Mouse (Mus musculus): ENCODE data around the gene Rptor.

Gene Rptor

DNA sequence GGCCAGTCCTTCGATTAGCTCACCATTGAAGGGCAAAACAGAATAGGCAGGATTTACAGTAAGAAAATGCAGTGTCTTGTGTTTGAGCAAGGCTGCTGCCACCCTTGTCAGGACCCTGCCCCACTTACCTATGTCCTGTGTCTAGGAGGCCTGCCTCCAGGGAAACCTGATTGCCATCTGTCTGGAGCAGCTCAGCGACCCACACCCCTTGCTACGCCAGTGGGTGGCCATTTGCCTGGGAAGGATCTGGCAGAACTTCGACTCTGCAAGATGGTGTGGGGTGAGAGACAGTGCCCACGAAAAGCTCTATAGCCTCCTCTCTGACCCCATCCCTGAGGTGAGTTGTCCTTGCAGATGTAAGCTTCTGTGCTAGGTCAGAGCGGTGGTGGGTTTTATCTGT lies 243.9 kb downstream of the Rptor start:
- DNase-seq (ENCODE audit: low read depth, low spot score): no peak
- no peaks in the 10 kb centered on the region for H3K27me3 ChIP-seq (ENCODE audit: control insufficient read depth, insufficient read depth, low read length, poor library complexity, severe bottlenecking)
- H3K36me3 ChIP-seq (ENCODE audit: control insufficient read depth, insufficient read depth, low read length, poor library complexity, severe bottlenecking): peaks cover 2% of the 10 kb centered on the region; the same call in 1 of the 2 replicates

DNA sequence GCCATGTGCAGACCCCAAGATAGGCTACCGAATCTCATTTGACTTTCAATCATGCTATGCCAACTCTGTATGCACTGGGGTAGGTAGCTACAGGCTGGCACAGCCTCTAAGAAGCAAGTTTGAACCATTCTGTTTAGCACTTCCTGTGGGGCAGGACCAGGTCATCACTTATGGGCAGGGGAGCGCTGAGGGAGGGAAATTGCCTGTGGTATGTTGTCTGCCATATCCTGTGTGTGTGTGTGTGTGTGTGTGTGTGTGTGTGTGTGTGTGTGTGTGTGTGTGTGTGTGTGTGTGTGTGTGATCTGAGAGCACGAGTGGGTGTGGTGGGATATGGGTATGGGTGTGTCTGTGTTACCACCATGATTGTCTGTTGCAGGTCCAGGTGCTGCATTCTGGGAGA lies 244.4 kb downstream of the Rptor start:
- peaks cover 2% of the 10 kb centered on the region; the same call in 1 of the 2 replicates for H3K36me3 ChIP-seq (ENCODE audit: control insufficient read depth, insufficient read depth, low read length, poor library complexity, severe bottlenecking)
- H3K27me3 ChIP-seq (ENCODE audit: control insufficient read depth, insufficient read depth, low read length, poor library complexity, severe bottlenecking): no peaks in the 10 kb centered on the region
- DNase-seq (ENCODE audit: low read depth, low spot score): no peak

DNA sequence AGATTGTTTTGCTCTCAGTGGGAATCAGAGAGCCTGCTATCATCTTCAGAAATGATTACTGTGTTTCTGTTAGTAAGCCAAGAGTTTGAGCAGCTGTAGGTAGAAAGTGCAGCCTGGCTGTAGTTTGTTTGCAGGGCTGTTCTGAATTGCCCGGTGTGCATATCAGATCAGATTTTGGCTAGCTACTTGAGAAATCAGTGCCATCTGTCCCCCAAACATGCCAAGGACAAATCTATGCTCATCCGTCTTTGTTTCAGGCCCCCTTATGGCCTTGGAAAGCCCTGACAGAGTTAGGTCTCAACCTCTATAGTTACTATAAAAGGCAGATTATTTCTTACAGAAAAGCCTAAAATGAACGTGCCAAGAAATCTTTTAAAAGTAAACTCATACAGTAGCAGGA lies 244.9 kb downstream of the Rptor start:
- Histone ChIP-seq H3K36me3 (ENCODE audit: control insufficient read depth, insufficient read depth, low read length, poor library complexity, severe bottlenecking) (peaks cover 2% of the 10 kb centered on the region; the same call in 1 of the 2 replicates), H3K27me3 (ENCODE audit: control insufficient read depth, insufficient read depth, low read length, poor library complexity, severe bottlenecking) (no peaks in the 10 kb centered on the region)
- no peak for DNase-seq (ENCODE audit: low read depth, low spot score)

DNA sequence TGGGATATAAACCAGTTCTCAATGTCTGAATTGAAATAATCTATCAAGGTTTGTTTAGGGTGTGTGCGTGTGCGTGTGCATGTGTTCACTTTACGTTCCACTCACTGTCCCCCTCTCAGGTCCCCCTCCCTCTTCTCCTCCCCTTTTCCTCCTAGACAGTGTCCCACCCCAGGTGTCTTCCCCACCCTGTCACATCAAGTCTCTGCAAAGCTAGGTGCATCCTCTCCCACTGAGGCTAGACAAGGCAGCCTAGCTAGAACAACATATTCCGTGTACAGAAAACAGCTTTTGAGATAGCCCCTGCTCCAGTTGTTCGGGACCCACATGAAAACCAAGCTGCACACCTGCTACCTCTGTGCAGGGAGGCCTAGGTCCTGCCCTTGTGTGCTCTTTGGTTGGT lies 245.5 kb downstream of the Rptor start:
- H3K36me3 ChIP-seq (ENCODE audit: control insufficient read depth, insufficient read depth, low read length, poor library complexity, severe bottlenecking): peaks cover 2% of the 10 kb centered on the region; the same call in 1 of the 2 replicates
- no peaks in the 10 kb centered on the region for H3K27me3 ChIP-seq (ENCODE audit: control insufficient read depth, insufficient read depth, low read length, poor library complexity, severe bottlenecking)
- no peak for DNase-seq (ENCODE audit: low read depth, low spot score)

DNA sequence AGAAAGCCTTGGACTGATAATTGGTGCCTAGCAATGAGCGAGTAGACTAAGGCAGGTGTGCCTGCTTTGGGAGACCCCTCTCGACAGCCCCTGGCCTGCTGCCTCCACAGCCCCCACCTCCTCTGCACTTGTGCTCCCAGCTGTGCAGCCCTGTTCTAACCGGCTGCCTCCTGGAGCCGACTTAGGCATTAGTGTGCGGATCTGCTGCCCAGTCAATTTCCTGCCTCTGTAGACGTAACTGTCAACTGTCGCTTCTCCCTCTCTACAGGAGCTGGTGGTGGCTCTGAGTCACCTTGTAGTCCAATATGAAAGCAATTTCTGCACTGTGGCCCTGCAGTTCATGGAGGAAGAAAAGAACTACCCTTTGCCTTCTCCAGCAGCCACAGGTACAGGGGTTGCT lies 253.3 kb downstream of the Rptor start:
- Histone ChIP-seq H3K27me3 (ENCODE audit: control insufficient read depth, insufficient read depth, low read length, poor library complexity, severe bottlenecking) (no peaks in the 10 kb centered on the region), H3K36me3 (ENCODE audit: control insufficient read depth, insufficient read depth, low read length, poor library complexity, severe bottlenecking) (peaks cover 6% of the 10 kb centered on the region; the same call in 1 of the 2 replicates)
- DNase-seq (ENCODE audit: low read depth, low spot score): no peak

DNA sequence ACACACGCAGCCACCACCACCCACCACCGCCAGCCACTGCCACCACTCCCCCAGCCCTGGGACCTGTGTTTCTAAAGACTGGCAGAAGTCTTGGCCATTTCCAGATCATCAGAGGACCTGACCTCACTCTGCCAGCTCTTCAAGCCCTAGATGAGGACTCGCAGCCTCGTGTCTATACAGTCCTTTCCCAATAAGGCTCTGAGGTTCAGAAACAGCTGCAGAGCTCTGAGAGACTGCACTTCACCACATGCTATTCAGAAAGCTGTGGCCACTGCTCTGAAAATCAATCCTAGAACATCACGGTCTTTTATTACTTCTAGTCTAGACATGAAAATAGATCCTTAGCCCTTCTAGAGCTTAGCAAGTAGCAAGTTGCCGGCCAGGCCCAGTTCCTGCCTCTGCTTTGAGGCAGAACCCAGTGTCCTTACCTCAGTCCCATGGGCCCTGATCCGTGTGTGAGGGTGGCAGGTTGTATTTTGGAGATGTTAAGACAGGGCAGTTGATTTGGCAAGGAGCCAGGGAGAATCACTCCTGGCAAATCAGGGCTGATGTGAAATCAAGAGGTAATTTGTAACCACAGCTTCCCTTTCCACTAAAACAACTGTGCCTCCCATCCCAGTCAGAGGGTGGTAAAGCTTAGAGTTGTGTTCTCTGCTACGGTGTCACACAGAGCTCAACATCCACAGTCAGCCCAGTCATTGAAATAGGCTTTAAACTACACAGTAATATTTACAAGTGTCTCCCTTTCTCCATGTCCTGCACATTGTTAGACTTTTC lies 260.0 kb downstream of the Rptor start:
- Histone ChIP-seq H3K27me3 (ENCODE audit: control insufficient read depth, insufficient read depth, low read length, poor library complexity, severe bottlenecking) (no peaks in the 10 kb centered on the region), H3K36me3 (ENCODE audit: control insufficient read depth, insufficient read depth, low read length, poor library complexity, severe bottlenecking) (no peaks in the 10 kb centered on the region; the same call in 1 of the 2 replicates)
- DNase-seq (ENCODE audit: low read depth, low spot score): peak; percentile 43

DNA sequence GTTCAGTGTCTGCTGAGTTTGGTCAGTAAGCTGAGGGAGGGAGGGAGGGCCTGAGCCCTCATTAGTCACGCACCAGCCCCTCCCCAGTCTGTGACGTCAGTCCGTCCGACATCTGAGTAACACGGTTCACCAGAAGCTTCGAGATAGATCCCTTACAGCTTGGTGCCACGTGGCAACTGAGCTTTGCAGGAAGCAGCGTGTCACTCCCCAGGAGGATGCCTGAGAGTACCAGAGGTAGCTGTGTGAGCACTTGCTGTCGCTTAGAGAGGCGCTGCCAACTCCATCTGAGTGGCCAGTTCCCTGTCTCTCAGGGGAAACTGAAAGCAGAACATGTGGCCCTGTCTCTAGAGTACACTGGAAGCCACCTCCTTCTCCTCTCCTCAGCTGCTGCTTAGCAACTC lies 260.7 kb downstream of the Rptor start:
- DNase-seq (ENCODE audit: low read depth, low spot score): peak; percentile 86

DNA sequence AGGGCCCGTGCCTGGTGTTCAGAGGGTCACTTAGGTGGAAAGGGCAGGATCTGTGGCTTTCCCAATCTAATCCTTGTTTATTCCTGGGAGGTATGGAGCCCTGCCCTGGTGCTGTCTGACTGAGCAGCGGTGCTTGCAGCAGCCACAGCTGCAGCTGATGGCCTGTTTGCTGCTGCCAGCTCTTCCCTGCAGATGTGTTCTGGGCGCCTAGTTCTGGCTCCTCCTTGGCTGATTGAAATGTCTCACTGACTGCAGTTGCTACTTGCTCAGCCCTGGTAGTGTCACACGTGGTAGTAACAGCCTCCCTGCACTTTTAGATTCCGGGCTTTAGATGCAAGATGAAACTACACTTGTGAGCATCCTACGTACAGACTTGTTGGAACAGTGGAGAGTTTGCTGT lies 264.1 kb downstream of the Rptor start:
- no peaks in the 10 kb centered on the region for H3K27me3 ChIP-seq (ENCODE audit: control insufficient read depth, insufficient read depth, low read length, poor library complexity, severe bottlenecking)
- DNase-seq (ENCODE audit: low read depth, low spot score): no peak
- H3K36me3 ChIP-seq (ENCODE audit: control insufficient read depth, insufficient read depth, low read length, poor library complexity, severe bottlenecking): no peaks in the 10 kb centered on the region

More for the DNA sequence above, 260.7 kb downstream of the Rptor start:
- Histone ChIP-seq H3K27me3 (ENCODE audit: control insufficient read depth, insufficient read depth, low read length, poor library complexity, severe bottlenecking) (no peaks in the 10 kb centered on the region), H3K36me3 (ENCODE audit: control insufficient read depth, insufficient read depth, low read length, poor library complexity, severe bottlenecking) (no peaks in the 10 kb centered on the region)

DNA sequence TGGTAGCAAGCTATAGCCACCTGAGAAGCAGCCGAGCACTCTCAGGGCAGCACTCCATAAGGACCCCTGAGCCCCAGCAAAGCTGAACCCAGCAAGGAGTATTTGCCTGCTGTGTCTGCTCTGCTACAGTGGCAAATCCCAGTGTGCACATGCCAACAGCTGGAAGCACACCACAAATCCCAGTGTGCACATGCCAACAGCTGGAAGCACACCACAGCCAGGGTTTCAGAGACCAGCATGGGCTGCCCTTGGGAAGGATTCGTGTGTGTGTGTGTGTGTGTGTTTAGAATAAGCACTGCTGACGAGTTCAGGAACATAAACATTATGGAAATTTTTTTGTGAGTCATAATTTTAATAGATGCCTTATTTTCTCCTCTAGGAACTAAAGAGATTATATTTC lies 265.4 kb downstream of the Rptor start:
- H3K36me3 ChIP-seq (ENCODE audit: control insufficient read depth, insufficient read depth, low read length, poor library complexity, severe bottlenecking): no peaks in the 10 kb centered on the region
- no peaks in the 10 kb centered on the region for H3K27me3 ChIP-seq (ENCODE audit: control insufficient read depth, insufficient read depth, low read length, poor library complexity, severe bottlenecking)
- DNase-seq (ENCODE audit: low read depth, low spot score): no peak

DNA sequence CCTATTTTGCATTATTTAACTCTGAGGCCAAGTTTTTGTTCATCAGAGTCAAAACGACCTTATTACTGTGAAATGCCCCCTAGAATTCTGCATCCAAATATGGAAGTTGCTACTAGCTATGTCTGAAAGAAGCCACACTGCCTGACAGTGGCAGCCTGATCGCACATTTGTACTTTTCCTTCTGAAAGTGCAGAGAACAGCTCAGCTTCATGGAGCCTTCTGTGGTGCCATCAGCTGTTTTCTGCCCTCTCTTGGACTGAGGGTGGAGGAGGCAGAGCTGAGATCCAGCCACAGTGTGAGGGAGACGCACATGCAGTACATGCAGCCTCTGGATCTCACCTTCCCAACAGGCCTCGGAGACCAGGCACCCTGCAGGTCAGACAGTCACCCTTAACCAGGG lies 265.9 kb downstream of the Rptor start:
- DNase-seq (ENCODE audit: low read depth, low spot score): no peak
- Histone ChIP-seq H3K36me3 (ENCODE audit: control insufficient read depth, insufficient read depth, low read length, poor library complexity, severe bottlenecking) (no peaks in the 10 kb centered on the region; the same call in 1 of the 2 replicates), H3K27me3 (ENCODE audit: control insufficient read depth, insufficient read depth, low read length, poor library complexity, severe bottlenecking) (no peaks in the 10 kb centered on the region)

DNA sequence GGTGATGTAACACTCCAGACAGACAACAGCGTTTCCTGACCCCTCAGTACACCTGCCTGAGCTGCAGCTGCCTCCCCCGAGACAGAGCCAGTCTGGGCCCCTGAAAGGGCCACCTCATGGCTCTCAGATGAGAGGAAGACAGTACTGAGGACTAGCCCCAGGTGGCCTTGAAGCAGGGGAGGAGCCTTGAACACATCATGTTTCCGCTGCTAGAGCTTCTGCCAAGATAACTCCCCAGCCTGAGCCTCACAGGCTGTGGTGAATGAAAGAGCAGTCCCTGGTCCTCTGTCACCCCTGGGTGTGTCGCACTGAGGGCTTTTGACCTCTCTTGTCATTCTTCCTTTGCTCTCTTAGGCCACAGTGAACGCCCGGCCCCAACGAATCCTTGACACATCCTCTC lies 268.4 kb downstream of the Rptor start:
- Histone ChIP-seq H3K36me3 (ENCODE audit: control insufficient read depth, insufficient read depth, low read length, poor library complexity, severe bottlenecking) (no peaks in the 10 kb centered on the region; the same call in none of the 2 replicates), H3K27me3 (ENCODE audit: control insufficient read depth, insufficient read depth, low read length, poor library complexity, severe bottlenecking) (no peaks in the 10 kb centered on the region)
- no peak for DNase-seq (ENCODE audit: low read depth, low spot score)

DNA sequence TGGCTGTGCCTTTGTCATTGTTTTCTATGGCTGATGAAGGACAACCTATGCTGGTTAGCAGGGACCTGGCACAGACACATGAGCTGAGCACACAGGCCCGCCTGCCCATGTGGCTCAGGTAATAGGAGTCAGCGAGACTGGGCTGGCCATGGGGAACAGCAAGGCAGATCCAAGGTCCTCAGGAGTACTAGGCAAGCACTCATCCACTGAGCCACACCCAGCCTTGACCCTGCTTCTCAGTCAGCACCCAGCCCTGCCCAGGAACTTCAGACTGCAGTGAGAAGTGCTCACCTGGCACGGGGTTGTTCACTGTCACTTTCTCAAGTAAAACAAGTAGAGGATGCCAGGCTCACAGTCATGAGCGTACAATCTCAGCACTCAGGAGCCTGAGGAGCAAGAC lies 270.9 kb downstream of the Rptor start:
- DNase-seq (ENCODE audit: low read depth, low spot score): no peak
- H3K27me3 ChIP-seq (ENCODE audit: control insufficient read depth, insufficient read depth, low read length, poor library complexity, severe bottlenecking): no peaks in the 10 kb centered on the region
- no peaks in the 10 kb centered on the region; the same call in none of the 2 replicates for H3K36me3 ChIP-seq (ENCODE audit: control insufficient read depth, insufficient read depth, low read length, poor library complexity, severe bottlenecking)

DNA sequence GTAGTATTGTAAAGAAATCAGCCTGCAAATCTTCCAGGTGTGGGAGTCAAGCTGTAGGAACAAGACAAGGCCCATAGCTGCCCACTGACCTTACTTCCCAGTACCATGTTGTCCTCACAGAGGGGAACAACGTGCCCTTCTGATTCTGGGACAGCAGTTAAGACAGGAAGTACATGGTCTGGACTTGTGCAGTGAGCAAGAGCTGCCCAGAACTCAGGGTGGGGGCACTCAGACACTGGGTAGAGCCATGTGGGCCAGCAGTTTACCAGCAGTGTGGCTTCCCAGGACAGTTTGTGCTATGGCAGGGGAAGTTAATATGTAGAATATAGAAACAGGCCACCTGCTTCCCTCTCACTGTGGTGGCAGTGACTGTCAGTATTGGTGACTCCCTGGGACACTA lies 272.1 kb downstream of the Rptor start:
- Histone ChIP-seq H3K36me3 (ENCODE audit: control insufficient read depth, insufficient read depth, low read length, poor library complexity, severe bottlenecking) (no peaks in the 10 kb centered on the region; the same call in none of the 2 replicates), H3K27me3 (ENCODE audit: control insufficient read depth, insufficient read depth, low read length, poor library complexity, severe bottlenecking) (no peaks in the 10 kb centered on the region)
- no peak for DNase-seq (ENCODE audit: low read depth, low spot score)

DNA sequence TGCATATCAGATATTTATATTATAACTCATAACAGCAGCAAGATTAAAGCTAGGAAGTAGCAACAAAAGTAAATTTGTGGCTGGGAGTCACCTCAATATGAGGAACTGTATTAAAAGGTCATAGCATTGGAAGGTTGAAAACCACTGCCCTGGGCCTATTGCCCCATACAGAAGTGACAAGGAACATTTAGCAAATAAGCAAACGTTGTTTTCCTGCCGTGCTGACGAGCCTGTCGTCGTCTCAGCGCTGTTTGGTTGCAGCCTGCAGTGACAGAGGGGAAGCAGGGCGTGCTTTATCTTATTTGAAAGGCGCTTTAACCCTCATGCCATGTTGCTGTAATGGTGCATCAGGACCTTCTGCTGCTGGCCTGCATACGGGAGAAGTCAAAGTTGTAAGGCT lies 273.0 kb downstream of the Rptor start:
- Histone ChIP-seq H3K36me3 (ENCODE audit: control insufficient read depth, insufficient read depth, low read length, poor library complexity, severe bottlenecking) (no peaks in the 10 kb centered on the region; the same call in none of the 2 replicates), H3K27me3 (ENCODE audit: control insufficient read depth, insufficient read depth, low read length, poor library complexity, severe bottlenecking) (no peaks in the 10 kb centered on the region)
- no peak for DNase-seq (ENCODE audit: low read depth, low spot score)

DNA sequence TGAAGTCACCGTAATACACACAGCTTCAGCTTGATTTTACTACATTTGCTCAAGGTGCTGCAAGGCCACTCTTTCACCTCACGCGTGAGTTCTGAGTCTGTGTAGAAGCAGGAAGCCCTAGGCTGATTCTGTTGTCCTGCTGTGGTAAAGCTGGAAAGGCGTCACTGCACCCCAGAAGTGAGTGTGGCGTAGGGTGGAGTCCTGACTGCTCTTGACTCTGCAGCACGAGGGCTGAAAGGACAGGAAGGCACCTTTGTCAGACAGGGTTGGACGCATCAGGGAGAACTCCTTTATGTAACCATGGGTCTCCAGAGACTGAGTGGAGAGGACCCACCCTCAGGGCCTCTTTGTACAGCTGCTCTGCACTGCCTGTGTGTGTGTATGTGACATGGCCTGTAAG lies 274.4 kb downstream of the Rptor start:
- Histone ChIP-seq H3K27me3 (ENCODE audit: control insufficient read depth, insufficient read depth, low read length, poor library complexity, severe bottlenecking) (no peaks in the 10 kb centered on the region), H3K36me3 (ENCODE audit: control insufficient read depth, insufficient read depth, low read length, poor library complexity, severe bottlenecking) (no peaks in the 10 kb centered on the region; the same call in none of the 2 replicates)
- DNase-seq (ENCODE audit: low read depth, low spot score): no peak

DNA sequence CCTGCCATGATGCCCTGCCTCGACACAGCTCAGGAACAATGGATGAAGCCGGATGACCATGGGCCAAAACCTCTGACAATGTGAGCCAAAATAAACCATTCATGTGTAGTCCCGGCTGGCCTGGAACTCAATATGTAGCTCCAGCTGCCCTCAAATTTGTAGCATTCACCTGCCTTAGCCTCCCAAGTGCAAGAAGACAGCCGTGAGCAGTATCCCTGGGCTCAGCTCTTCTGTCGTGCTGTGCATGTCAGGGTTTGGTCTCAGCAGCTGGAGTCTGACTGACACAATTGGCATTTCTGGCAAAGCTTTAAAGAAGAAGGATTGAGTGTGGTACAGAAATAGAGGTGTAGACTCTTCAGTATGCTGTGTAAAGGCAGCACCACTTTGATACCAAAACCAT lies 276.9 kb downstream of the Rptor start:
- Histone ChIP-seq H3K36me3 (ENCODE audit: control insufficient read depth, insufficient read depth, low read length, poor library complexity, severe bottlenecking) (no peaks in the 10 kb centered on the region), H3K27me3 (ENCODE audit: control insufficient read depth, insufficient read depth, low read length, poor library complexity, severe bottlenecking) (no peaks in the 10 kb centered on the region)
- no peak for DNase-seq (ENCODE audit: low read depth, low spot score)

Data from splenic B cell, adult 2 months (primary cell).